Mouse (Mus musculus) kidney, adult 2 months (tissue): ENCODE data around the gene Scp2.

Experiments
- CTCF ChIP-seq: fragments of 200-500 bp; conservative IDR thresholded peaks from 2 replicates; pipeline ENCODE4 v1.5.1; 2011; ENCODE audit warnings: low read depth, mild to moderate bottlenecking, control low read depth, low read length, moderate library complexity, mixed read lengths; ENCODE audit not compliant: insufficient read depth, insufficient read length
- POLR2A ChIP-seq: fragments of 200-500 bp; IDR thresholded peaks from one replicate; pipeline ENCODE4 v1.6.1; 2011; ENCODE audit warnings: low read depth, low read length, control low read depth

- TF ChIP-seq CTCF (no peak), POLR2A (no peak)
Observed at GRCm38 (mm10) chr4:107998641-107999332, 146.0 kb downstream of the Scp2 start.
